Mouse (Mus musculus) telencephalon, adult 2 months (tissue): ENCODE measurements around the gene Corin.

Experiments
- DNase-seq: peaks from one replicate; pipeline ENCODE4 v3.0.0-alpha.2; 2011; ENCODE audit warnings: low read depth, low spot score

The Corin gene

GRCm38 (mm10) chr5:72329453-72329852 is 174.8 kb downstream of the Corin start:
- no peak for DNase-seq

- peak; percentile 19 for DNase-seq
These were observed 189.0 kb downstream of the Corin start for GRCm38 (mm10) chr5:72315282-72315681.

- peak; percentile 22 for DNase-seq
These were observed 205.7 kb downstream of the Corin start for GRCm38 (mm10) chr5:72298418-72299104.

- no peak for DNase-seq
These were observed 219.2 kb downstream of the Corin start for GRCm38 (mm10) chr5:72285077-72285476.

- DNase-seq, result no peak
These were observed 221.4 kb downstream of the Corin start for GRCm38 (mm10) chr5:72282907-72283306.

- DNase-seq, result peak; percentile 18
These were observed 234.6 kb downstream of the Corin start for GRCm38 (mm10) chr5:72269652-72270051.

GRCm38 (mm10) chr5:72269204-72269603 is 235.1 kb downstream of the Corin start:
- DNase-seq, result no peak

GRCm38 (mm10) chr5:72266955-72267535 is 237.2 kb downstream of the Corin start:
- no peak for DNase-seq

- no peak for DNase-seq
These were observed 240.0 kb downstream of the Corin start for GRCm38 (mm10) chr5:72264195-72264751.

GRCm38 (mm10) chr5:72261802-72262324 is 242.4 kb downstream of the Corin start:
- no peak for DNase-seq

- no peak for DNase-seq
These were observed 245.0 kb downstream of the Corin start for GRCm38 (mm10) chr5:72259298-72259621.

GRCm38 (mm10) chr5:72258409-72259297 is 245.6 kb downstream of the Corin start:
- no peak for DNase-seq

- DNase-seq, result no peak
These were observed 247.2 kb downstream of the Corin start for GRCm38 (mm10) chr5:72257084-72257483.

GRCm38 (mm10) chr5:72254958-72255357 is 249.3 kb downstream of the Corin start:
- no peak for DNase-seq

GRCm38 (mm10) chr5:72250180-72250579 is 254.1 kb downstream of the Corin start:
- DNase-seq, result no peak
